Mouse (Mus musculus): ENCODE results near the gene Naa16. TPM values are rescaled to one million over a fixed set of nuclear protein-coding genes. Genes with fewer than 3 reads are reported as not detected.

Naa16 gene
- total and polyA plus RNA-seq, 2 experiments, result 2.0 to 3.9 TPM

GRCm38 (mm10) chr14:79312719-79313118, 77.9 kb downstream of the Naa16 start:
- no peaks in the 10 kb centered on the region for H3K36me3 ChIP-seq (ENCODE audit: control insufficient read depth, insufficient read depth, low read length)
- no peaks in the 10 kb centered on the region for H3K4me1 ChIP-seq (ENCODE audit: control insufficient read depth, insufficient read depth, low read length)
- no peaks in the 10 kb centered on the region for H3K79me2 ChIP-seq (ENCODE audit: control insufficient read depth, insufficient read depth, low read length)
- H3K4me3 ChIP-seq (ENCODE audit: insufficient read depth, low read depth, low read length), result no peak overlapping the region
- no peak for DNase-seq (ENCODE audit: extremely low read depth, low read depth, low spot score)
- no peak overlapping the region for H3K9ac ChIP-seq (ENCODE audit: low read depth, low read length)
- 72% methylated on average over 4 of the region's 4 CpGs for WGBS
- H3K27me3 ChIP-seq (ENCODE audit: control insufficient read depth, insufficient read depth, low read length), result no peaks in the 10 kb centered on the region
- H3K27ac ChIP-seq (replicated peaks; ENCODE audit: insufficient read depth, low read depth, low read length), result no peak overlapping the region
- TF ChIP-seq POLR2A (IDR thresholded peaks at IDR 0.05; ENCODE audit: extremely low read depth, insufficient read depth, low read length) (no peak), CTCF (IDR thresholded peaks at IDR 0.05; ENCODE audit: low read depth, low read length) (no peak)

- TF ChIP-seq CTCF (IDR thresholded peaks at IDR 0.05; ENCODE audit: low read depth, low read length), result no peak
- no peak for TF ChIP-seq POLR2A (IDR thresholded peaks at IDR 0.05; ENCODE audit: extremely low read depth, insufficient read depth, low read length)
- no peaks in the 10 kb centered on the region for H3K4me1 ChIP-seq (ENCODE audit: control insufficient read depth, insufficient read depth, low read length)
- 72% methylated on average over 4 of the region's 4 CpGs for WGBS
- H3K27me3 ChIP-seq (ENCODE audit: control insufficient read depth, insufficient read depth, low read length), result no peaks in the 10 kb centered on the region
- no peak overlapping the region for H3K9ac ChIP-seq (ENCODE audit: low read depth, low read length)
- no peak overlapping the region for H3K27ac ChIP-seq (replicated peaks; ENCODE audit: insufficient read depth, low read depth, low read length)
- no peaks in the 10 kb centered on the region for H3K79me2 ChIP-seq (ENCODE audit: control insufficient read depth, insufficient read depth, low read length)
- no peaks in the 10 kb centered on the region for H3K36me3 ChIP-seq (ENCODE audit: control insufficient read depth, insufficient read depth, low read length)
- no peak overlapping the region for H3K4me3 ChIP-seq (ENCODE audit: insufficient read depth, low read depth, low read length)
- DNase-seq (ENCODE audit: extremely low read depth, low read depth, low spot score), result no peak
These were observed 78.6 kb downstream of the Naa16 start for GRCm38 (mm10) chr14:79311918-79312454.

- Histone ChIP-seq H3K4me3 (ENCODE audit: insufficient read depth, low read depth, low read length) (no peak overlapping the region), H3K4me1 (ENCODE audit: control insufficient read depth, insufficient read depth, low read length) (no peaks in the 10 kb centered on the region), H3K27ac (replicated peaks; ENCODE audit: insufficient read depth, low read depth, low read length) (no peak overlapping the region), H3K27me3 (ENCODE audit: control insufficient read depth, insufficient read depth, low read length) (no peaks in the 10 kb centered on the region), H3K9ac (ENCODE audit: low read depth, low read length) (no peak overlapping the region), H3K79me2 (ENCODE audit: control insufficient read depth, insufficient read depth, low read length) (no peaks in the 10 kb centered on the region), H3K36me3 (ENCODE audit: control insufficient read depth, insufficient read depth, low read length) (no peaks in the 10 kb centered on the region)
- WGBS, result 43% methylated on average over 4 of the region's 4 CpGs
- TF ChIP-seq CTCF (IDR thresholded peaks at IDR 0.05; ENCODE audit: low read depth, low read length) (no peak), POLR2A (IDR thresholded peaks at IDR 0.05; ENCODE audit: extremely low read depth, insufficient read depth, low read length) (no peak)
- DNase-seq (ENCODE audit: extremely low read depth, low read depth, low spot score), result no peak
These were observed 81.5 kb downstream of the Naa16 start for GRCm38 (mm10) chr14:79309115-79309514.

- whole genome bisulfite sequencing, result 67% methylated on average over 4 of the region's 4 CpGs
- no peak for TF ChIP-seq POLR2A (IDR thresholded peaks at IDR 0.05; ENCODE audit: extremely low read depth, insufficient read depth, low read length)
- no peak for TF ChIP-seq CTCF (IDR thresholded peaks at IDR 0.05; ENCODE audit: low read depth, low read length)
- Histone ChIP-seq H3K79me2 (ENCODE audit: control insufficient read depth, insufficient read depth, low read length) (no peaks in the 10 kb centered on the region), H3K9ac (ENCODE audit: low read depth, low read length) (no peak overlapping the region), H3K27ac (replicated peaks; ENCODE audit: insufficient read depth, low read depth, low read length) (no peak overlapping the region), H3K4me1 (ENCODE audit: control insufficient read depth, insufficient read depth, low read length) (no peaks in the 10 kb centered on the region), H3K36me3 (ENCODE audit: control insufficient read depth, insufficient read depth, low read length) (no peaks in the 10 kb centered on the region), H3K27me3 (ENCODE audit: control insufficient read depth, insufficient read depth, low read length) (no peaks in the 10 kb centered on the region), H3K4me3 (ENCODE audit: insufficient read depth, low read depth, low read length) (no peak overlapping the region)
- DNase-seq (ENCODE audit: extremely low read depth, low read depth, low spot score), result no peak
These were observed 82.2 kb downstream of the Naa16 start for GRCm38 (mm10) chr14:79308364-79308763.

GRCm38 (mm10) chr14:79307908-79308307, 82.7 kb downstream of the Naa16 start:
- H3K9ac ChIP-seq (ENCODE audit: low read depth, low read length), result no peak overlapping the region
- no peak overlapping the region for H3K27ac ChIP-seq (replicated peaks; ENCODE audit: insufficient read depth, low read depth, low read length)
- no peak overlapping the region for H3K4me3 ChIP-seq (ENCODE audit: insufficient read depth, low read depth, low read length)
- H3K27me3 ChIP-seq (ENCODE audit: control insufficient read depth, insufficient read depth, low read length), result no peaks in the 10 kb centered on the region
- H3K4me1 ChIP-seq (ENCODE audit: control insufficient read depth, insufficient read depth, low read length), result no peaks in the 10 kb centered on the region
- 75% methylated on average over 5 of the region's 5 CpGs for WGBS
- no peak for TF ChIP-seq POLR2A (IDR thresholded peaks at IDR 0.05; ENCODE audit: extremely low read depth, insufficient read depth, low read length)
- TF ChIP-seq CTCF (IDR thresholded peaks at IDR 0.05; ENCODE audit: low read depth, low read length), result no peak
- no peaks in the 10 kb centered on the region for H3K79me2 ChIP-seq (ENCODE audit: control insufficient read depth, insufficient read depth, low read length)
- no peaks in the 10 kb centered on the region for H3K36me3 ChIP-seq (ENCODE audit: control insufficient read depth, insufficient read depth, low read length)
- no peak for DNase-seq (ENCODE audit: extremely low read depth, low read depth, low spot score)

DNA sequence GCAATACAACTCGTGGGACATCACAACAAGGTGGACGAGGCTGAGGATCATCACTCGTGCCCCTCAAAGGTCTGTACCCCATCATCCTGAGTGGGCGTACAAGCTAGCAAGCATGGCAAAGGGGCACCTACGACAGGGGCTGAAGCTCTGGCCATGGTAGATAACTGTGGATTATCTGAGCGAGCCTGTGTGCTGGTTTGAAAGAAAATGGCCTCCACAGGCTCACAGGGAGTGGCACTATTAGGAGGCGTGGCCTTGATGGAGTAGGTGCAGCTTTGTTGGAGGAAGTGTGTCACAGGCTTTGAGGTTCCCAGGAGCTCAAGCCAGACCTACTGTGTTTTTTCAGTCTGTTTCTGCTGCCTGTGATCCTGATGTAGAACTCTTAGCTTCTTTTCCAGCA, 83.4 kb downstream of the Naa16 start:
- no peak overlapping the region for H3K9ac ChIP-seq (ENCODE audit: low read depth, low read length)
- H3K4me3 ChIP-seq (ENCODE audit: insufficient read depth, low read depth, low read length), result no peak overlapping the region
- no peaks in the 10 kb centered on the region for H3K36me3 ChIP-seq (ENCODE audit: control insufficient read depth, insufficient read depth, low read length)
- H3K4me1 ChIP-seq (ENCODE audit: control insufficient read depth, insufficient read depth, low read length), result no peaks in the 10 kb centered on the region
- no peaks in the 10 kb centered on the region for H3K79me2 ChIP-seq (ENCODE audit: control insufficient read depth, insufficient read depth, low read length)
- H3K27ac ChIP-seq (replicated peaks; ENCODE audit: insufficient read depth, low read depth, low read length), result no peak overlapping the region
- H3K27me3 ChIP-seq (ENCODE audit: control insufficient read depth, insufficient read depth, low read length), result no peaks in the 10 kb centered on the region
- no peak for DNase-seq (ENCODE audit: extremely low read depth, low read depth, low spot score)
- TF ChIP-seq POLR2A (IDR thresholded peaks at IDR 0.05; ENCODE audit: extremely low read depth, insufficient read depth, low read length) (no peak), CTCF (IDR thresholded peaks at IDR 0.05; ENCODE audit: low read depth, low read length) (no peak)
- WGBS, result 83% methylated on average over 7 of the region's 7 CpGs

Measured in liver, adult 2 months (tissue).